Mouse (Mus musculus) forebrain, embryonic 15.5 days (tissue): ENCODE measurements around the gene Mdfic. TPM values are rescaled to one million over a fixed set of nuclear protein-coding genes. Genes with fewer than 3 reads are reported as not detected.

Experiments used
- ATAC-seq: fragments of 200-750 bp; cut with Nextera tagmentation; replicated peaks from 2 replicates; pipeline ENCODE4 v1.8.0; 2017; ENCODE audit warnings: mild to moderate bottlenecking, moderate TSS enrichment, moderate library complexity
- H3K27ac ChIP-seq: fragments of 300-500 bp; sonication (generic); replicated peaks from 2 replicates; pipeline ENCODE4 v1.5.1; 2015; ENCODE audit warnings: mild to moderate bottlenecking, inconsistent platforms
- H3K27me3 ChIP-seq: fragments of 300-500 bp; sonication (generic); 2 replicates; pipeline ENCODE4 v1.6.1; 2015; ENCODE audit warnings: inconsistent platforms
- H3K36me3 ChIP-seq: fragments of 300-500 bp; sonication (generic); 2 replicates; pipeline ENCODE4 v1.6.1; 2015; ENCODE audit warnings: mild to moderate bottlenecking, inconsistent platforms
- H3K4me1 ChIP-seq: fragments of 300-500 bp; sonication (generic); 2 replicates; pipeline ENCODE4 v1.6.1; 2015; ENCODE audit warnings: inconsistent platforms
- H3K4me2 ChIP-seq: fragments of 300-500 bp; sonication (generic); replicated peaks from 2 replicates; pipeline ENCODE4 v1.6.1; 2015; ENCODE audit warnings: mild to moderate bottlenecking, inconsistent platforms
- H3K4me3 ChIP-seq: fragments of 300-500 bp; sonication (generic); 2 replicates; pipeline ENCODE4 v1.5.1; 2015; ENCODE audit warnings: mild to moderate bottlenecking, inconsistent platforms
- H3K9ac ChIP-seq: fragments of 300-500 bp; sonication (generic); replicated peaks from 2 replicates; pipeline ENCODE4 v1.6.1; 2015; ENCODE audit warnings: mild to moderate bottlenecking, inconsistent platforms
- H3K9me3 ChIP-seq: fragments of 300-500 bp; sonication (generic); 2 replicates; pipeline ENCODE4 v1.6.1; 2016; ENCODE audit warnings: inconsistent platforms
- WGBS: fragments of 180-500 bp; shearing (Covaris S2); methylation state at CpG from one replicate; pipeline ENCODE4 v1.1.7; 2015; ENCODE audit warnings: mixed read lengths; 5-methylcytosine and 5-hydroxymethylcytosine counted together
- polyA plus RNA-seq: library from polyadenylated mRNA; unstranded; fragments of >200 nt; fragmentation: Nextera tagmentation; extraction: Ambion mirVana; gene quantifications from 2 replicates; pipeline ENCODE4 v1.2.1, GENCODE M21; 2015

Gene Mdfic
- polyA plus RNA-seq, 1 experiment from 2014 or later = 2.0 TPM

GRCm38 (mm10) chr6:15837695-15838094 lies 117.2 kb downstream of the Mdfic start:
- Histone ChIP-seq H3K27ac (no peak overlapping the region), H3K9ac (no peak overlapping the region), H3K36me3 (no peaks in the 10 kb centered on the region), H3K4me2 (no peak overlapping the region), H3K4me3 (no peak overlapping the region), H3K27me3 (no peaks in the 10 kb centered on the region), H3K9me3 (no peaks in the 10 kb centered on the region), H3K4me1 (peaks cover 3% of the 10 kb centered on the region; the same call in 1 of the 2 replicates)
- peak; percentile 68 for ATAC-seq
- WGBS = 49% methylated on average over 3 of the region's 3 CpGs

GRCm38 (mm10) chr6:15839831-15840230 lies 119.4 kb downstream of the Mdfic start:
- no peak overlapping the region for H3K9ac ChIP-seq
- no peak overlapping the region for H3K4me2 ChIP-seq
- no peak for ATAC-seq
- 71% methylated on average over 3 of the region's 3 CpGs for WGBS
- no peaks in the 10 kb centered on the region for H3K9me3 ChIP-seq
- H3K4me1 ChIP-seq = peaks cover 3% of the 10 kb centered on the region; the same call in 1 of the 2 replicates
- H3K27ac ChIP-seq = no peak overlapping the region
- no peak overlapping the region for H3K4me3 ChIP-seq
- no peaks in the 10 kb centered on the region for H3K36me3 ChIP-seq
- H3K27me3 ChIP-seq = no peaks in the 10 kb centered on the region

- no peak overlapping the region for H3K4me3 ChIP-seq
- no peak for ATAC-seq
- H3K27ac ChIP-seq = no peak overlapping the region
- H3K27me3 ChIP-seq = no peaks in the 10 kb centered on the region
- no peaks in the 10 kb centered on the region for H3K36me3 ChIP-seq
- 94% methylated on average over 2 of the region's 2 CpGs for WGBS
- H3K9me3 ChIP-seq = no peaks in the 10 kb centered on the region
- H3K4me1 ChIP-seq = peaks cover 3% of the 10 kb centered on the region; the same call in 1 of the 2 replicates
- H3K9ac ChIP-seq = no peak overlapping the region
- no peak overlapping the region for H3K4me2 ChIP-seq
These were observed 120.0 kb downstream of the Mdfic start for GRCm38 (mm10) chr6:15840429-15840828.

GRCm38 (mm10) chr6:15841476-15842209 lies 121.2 kb downstream of the Mdfic start:
- WGBS = 67% methylated on average over 5 of the region's 5 CpGs
- Histone ChIP-seq H3K27me3 (no peaks in the 10 kb centered on the region), H3K4me1 (peaks cover 3% of the 10 kb centered on the region; the same call in 1 of the 2 replicates), H3K27ac (no peak overlapping the region), H3K4me3 (no peak overlapping the region), H3K9me3 (no peaks in the 10 kb centered on the region), H3K9ac (no peak overlapping the region), H3K36me3 (no peaks in the 10 kb centered on the region), H3K4me2 (no peak overlapping the region)
- ATAC-seq = no peak

- ATAC-seq = no peak
- H3K27me3 ChIP-seq = no peaks in the 10 kb centered on the region
- H3K4me3 ChIP-seq = no peak overlapping the region
- H3K4me1 ChIP-seq = no peaks in the 10 kb centered on the region
- no peak overlapping the region for H3K9ac ChIP-seq
- no peaks in the 10 kb centered on the region for H3K36me3 ChIP-seq
- WGBS = 91% methylated on average over 3 of the region's 3 CpGs
- H3K4me2 ChIP-seq = no peak overlapping the region
- no peak overlapping the region for H3K27ac ChIP-seq
- no peaks in the 10 kb centered on the region for H3K9me3 ChIP-seq
These were observed 122.8 kb downstream of the Mdfic start for GRCm38 (mm10) chr6:15843295-15843694.

- Histone ChIP-seq H3K4me1 (no peaks in the 10 kb centered on the region), H3K9ac (no peak overlapping the region), H3K36me3 (no peaks in the 10 kb centered on the region), H3K4me3 (no peak overlapping the region), H3K9me3 (no peaks in the 10 kb centered on the region), H3K4me2 (no peak overlapping the region), H3K27ac (no peak overlapping the region), H3K27me3 (no peaks in the 10 kb centered on the region)
- WGBS = 77% methylated on average over 2 of the region's 2 CpGs
- no peak for ATAC-seq
These were observed 125.4 kb downstream of the Mdfic start for GRCm38 (mm10) chr6:15845711-15846342.
